Mouse (Mus musculus) lung, postnatal 0 days (tissue): ENCODE data around the gene Triobp. TPM values are rescaled to one million over a fixed set of nuclear protein-coding genes. Genes with fewer than 3 reads are reported as not detected.

ENCODE experiments used
- ATAC-seq: fragments of 200-750 bp; cut with Nextera tagmentation; 2 replicates; pipeline ENCODE4 v1.8.0; 2017; ENCODE audit warnings: moderate library complexity
- DNase-seq: peaks from one replicate; pipeline ENCODE4 v3.0.0-alpha.2; 2016; ENCODE audit warnings: low spot score
- H3K27ac ChIP-seq: fragments of 300-500 bp; sonication (generic); 2 replicates; pipeline ENCODE4 v1.5.1; 2014; ENCODE audit warnings: antibody characterized with exemption, mild to moderate bottlenecking, low read length, mixed read lengths
- H3K27me3 ChIP-seq: fragments of 300-500 bp; sonication (generic); replicated peaks from 2 replicates; pipeline ENCODE4 v1.6.1; 2014; ENCODE audit warnings: low read length, mixed read lengths; ENCODE audit not compliant: insufficient read depth
- H3K36me3 ChIP-seq: fragments of 300-500 bp; sonication (generic); 2 replicates; pipeline ENCODE4 v1.6.1; 2014; ENCODE audit warnings: low read length, mixed read lengths; ENCODE audit not compliant: insufficient read depth
- H3K4me1 ChIP-seq: fragments of 300-500 bp; sonication (generic); 2 replicates; pipeline ENCODE4 v1.6.1; 2014; ENCODE audit warnings: antibody characterized with exemption, low read depth, low read length, mixed read lengths; ENCODE audit not compliant: insufficient read depth
- H3K4me2 ChIP-seq: fragments of 300-500 bp; sonication (generic); replicated peaks from 2 replicates; pipeline ENCODE4 v1.6.1; 2014; ENCODE audit warnings: low read depth, mild to moderate bottlenecking, low read length, moderate library complexity, mixed read lengths
- H3K4me3 ChIP-seq: fragments of 300-500 bp; sonication (generic); 2 replicates; pipeline ENCODE4 v1.5.1; 2014; ENCODE audit warnings: low read depth, low read length
- H3K9ac ChIP-seq: fragments of 300-500 bp; sonication (generic); replicated peaks from 2 replicates; pipeline ENCODE4 v1.6.1; 2014; ENCODE audit warnings: low read depth, mild to moderate bottlenecking
- H3K9me3 ChIP-seq: fragments of 300-500 bp; sonication (generic); 2 replicates; pipeline ENCODE4 v1.6.1; 2016; ENCODE audit warnings: low read length, mixed read lengths
- CTCF ChIP-seq: IDR thresholded peaks from 2 replicates; pipeline ENCODE4 v1.5.1; 2016; ENCODE audit warnings: antibody characterized with exemption, mild to moderate bottlenecking
- EP300 ChIP-seq: IDR thresholded peaks from 2 replicates; pipeline ENCODE4 v1.6.1; 2016; ENCODE audit warnings: antibody characterized with exemption, mild to moderate bottlenecking, control low read depth
- WGBS: fragments of 180-500 bp; shearing (Covaris S2); extraction: QIAGEN DNeasy Blood & Tissue Kit; methylation state at CpG from one replicate; pipeline ENCODE4 v1.1.7; 2014; 5-methylcytosine and 5-hydroxymethylcytosine counted together
- polyA plus RNA-seq: library from polyadenylated mRNA; unstranded; fragments of >200 nt; fragmentation: Nextera tagmentation; extraction: Ambion mirVana; gene quantifications from 2 replicates; pipeline ENCODE4 v1.2.1, GENCODE M21; 2015

The Triobp gene
- polyA plus RNA-seq, 1 experiment from 2014 or later: 23.9 TPM

GRCm38 (mm10) chr15:78927788-78928457 is 19.6 kb upstream of the Triobp start:
- H3K27me3 ChIP-seq: no peaks in the 10 kb centered on the region
- peak overlapping the region; percentile 68 for H3K27ac ChIP-seq
- no peak for TF ChIP-seq CTCF
- no peak for TF ChIP-seq EP300
- H3K4me3 ChIP-seq: peak overlapping the region; percentile 36
- no peaks in the 10 kb centered on the region for H3K36me3 ChIP-seq
- H3K4me2 ChIP-seq: peak overlapping the region; percentile 64
- ATAC-seq (peak; percentile 73), DNase-seq (peak; percentile 96)
- under 1% methylated on average over 26 of the region's 35 CpGs for whole genome bisulfite sequencing
- H3K9me3 ChIP-seq: no peaks in the 10 kb centered on the region
- 0 out of 2 replicates have a peak overlapping the region, but pooled peaks have one; percentile 1 for H3K9ac ChIP-seq
- H3K4me1 ChIP-seq: peaks cover 16% of the 10 kb centered on the region; the same call in 1 of the 2 replicates

GRCm38 (mm10) chr15:78928539-78928938 is 19.0 kb upstream of the Triobp start:
- Histone ChIP-seq H3K27me3 (no peaks in the 10 kb centered on the region), H3K9ac (no peak overlapping the region), H3K4me2 (peak overlapping the region; percentile 64), H3K4me1 (peaks cover 16% of the 10 kb centered on the region; the same call in 1 of the 2 replicates), H3K36me3 (no peaks in the 10 kb centered on the region), H3K9me3 (no peaks in the 10 kb centered on the region), H3K4me3 (0 out of 2 replicates have a peak overlapping the region, but pooled peaks have one; percentile 36), H3K27ac (peak overlapping the region; percentile 15; the same call in 1 of the 2 replicates)
- no peak for ATAC-seq
- 58% methylated on average over 7 of the region's 8 CpGs for WGBS
- DNase-seq: no peak
- TF ChIP-seq CTCF: no peak
- no peak for TF ChIP-seq EP300

- TF ChIP-seq CTCF (no peak), EP300 (no peak)
- Histone ChIP-seq H3K4me3 (no peak overlapping the region), H3K36me3 (no peaks in the 10 kb centered on the region), H3K4me1 (peaks cover 16% of the 10 kb centered on the region; the same call in 1 of the 2 replicates), H3K9me3 (no peaks in the 10 kb centered on the region), H3K4me2 (no peak overlapping the region), H3K9ac (no peak overlapping the region), H3K27me3 (no peaks in the 10 kb centered on the region), H3K27ac (no peak overlapping the region)
- ATAC-seq: no peak
- DNase-seq: no peak
- WGBS: 94% methylated on average over 6 of the region's 6 CpGs
Measured at GRCm38 (mm10) chr15:78930192-78930706, 17.3 kb upstream of the Triobp start.

DNA sequence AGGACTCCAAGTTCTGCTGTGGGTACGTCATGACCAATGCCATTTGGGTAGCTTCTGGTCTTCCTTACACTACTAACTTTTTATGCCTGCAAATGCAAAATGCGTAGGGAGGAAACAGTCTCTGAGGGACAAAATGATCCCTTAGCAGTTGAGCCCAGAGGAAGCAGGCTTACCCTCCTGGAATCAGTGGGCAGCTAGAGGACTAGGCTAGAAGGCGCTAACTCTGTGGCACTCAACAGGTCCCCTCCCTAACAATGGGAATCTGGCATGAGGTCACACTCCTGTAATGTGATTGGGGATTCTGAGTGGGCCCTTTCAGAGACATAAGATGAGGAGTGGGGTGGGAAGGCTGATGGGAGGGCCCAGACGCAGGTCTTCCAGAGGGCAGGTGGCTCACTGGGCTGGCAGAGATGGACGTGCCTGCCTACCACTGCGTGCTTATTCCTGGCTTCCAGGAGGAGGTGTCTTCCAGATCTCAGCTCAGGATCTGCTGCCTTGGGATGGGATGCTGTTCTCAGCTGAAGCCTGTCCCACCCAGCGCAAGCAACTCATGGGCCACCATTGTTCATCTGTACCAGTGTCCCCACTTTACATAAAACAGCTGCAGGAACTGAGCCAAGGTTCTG is 16.6 kb upstream of the Triobp start:
- 85% methylated on average over 7 of the region's 7 CpGs for WGBS
- H3K4me3 ChIP-seq: no peak overlapping the region
- ATAC-seq: no peak
- no peak overlapping the region for H3K4me2 ChIP-seq
- peaks cover 14% of the 10 kb centered on the region; the same call in 1 of the 2 replicates for H3K4me1 ChIP-seq
- H3K27me3 ChIP-seq: no peaks in the 10 kb centered on the region
- H3K9me3 ChIP-seq: no peaks in the 10 kb centered on the region
- H3K36me3 ChIP-seq: no peaks in the 10 kb centered on the region
- H3K9ac ChIP-seq: no peak overlapping the region
- no peak overlapping the region for H3K27ac ChIP-seq
- DNase-seq: no peak
- no peak for TF ChIP-seq EP300
- no peak for TF ChIP-seq CTCF

DNA sequence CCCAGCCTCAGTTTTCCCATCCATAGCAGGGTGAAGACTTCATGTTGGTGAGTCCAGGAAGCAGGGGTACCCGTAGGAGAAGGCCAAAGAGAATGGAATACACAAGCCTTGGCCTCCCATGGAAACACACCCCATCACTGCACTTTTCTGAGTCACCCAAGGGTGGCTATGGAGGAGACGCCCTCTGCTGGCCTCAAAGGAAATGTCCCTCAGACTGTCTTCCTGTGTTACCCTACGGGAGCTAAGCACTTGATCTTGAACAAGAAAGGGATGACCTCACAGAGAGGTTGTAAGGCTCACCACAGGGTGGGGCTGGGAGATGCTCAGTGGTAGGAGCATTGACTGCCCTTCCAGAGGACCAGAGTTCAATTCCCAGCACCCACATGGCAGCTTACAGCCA is 15.9 kb upstream of the Triobp start:
- ATAC-seq: peak; percentile 37
- no peak overlapping the region for H3K27ac ChIP-seq

GRCm38 (mm10) chr15:78934784-78935320 is 12.7 kb upstream of the Triobp start, which contains the start of gene Nol12:
Gene Nol12 (plus strand): TSS chr15:78934933.
- TF ChIP-seq EP300 (peak; percentile 64), CTCF (peak; percentile 28)
- Histone ChIP-seq H3K36me3 (0 out of 2 replicates have a peak, but pooled peaks cover 5% of the 10 kb centered on the region), H3K4me3 (peak within 1 kb of the TSS; percentile 71), H3K9me3 (no peaks in the 10 kb centered on the region), H3K27me3 (no peaks in the 10 kb centered on the region), H3K4me2 (peak within 1 kb of the TSS; percentile 55), H3K9ac (peak within 1 kb of the TSS; percentile 20; the same call in 1 of the 2 replicates), H3K27ac (no peak within 1 kb of the TSS), H3K4me1 (no peaks in the 10 kb centered on the region)
- DNase-seq: peak; percentile 94
- peak; percentile 88 for ATAC-seq
- WGBS: under 1% methylated on average over 40 of the region's 42 CpGs

More for the DNA sequence above, 15.9 kb upstream of the Triobp start:
- Histone ChIP-seq H3K36me3 (no peaks in the 10 kb centered on the region), H3K4me2 (no peak overlapping the region), H3K27me3 (no peaks in the 10 kb centered on the region), H3K4me1 (peaks cover 9% of the 10 kb centered on the region; the same call in 1 of the 2 replicates), H3K9ac (no peak overlapping the region), H3K9me3 (no peaks in the 10 kb centered on the region), H3K4me3 (no peak overlapping the region)
- TF ChIP-seq EP300 (no peak), CTCF (peak; percentile 88)
- WGBS: 26% methylated on average over 3 of the region's 3 CpGs
- peak; percentile 90 for DNase-seq
